Mouse (Mus musculus) bone marrow macrophage, adult 2 months (primary cell): ENCODE results near the gene Rbm4. TPM values are rescaled to one million over a fixed set of nuclear protein-coding genes. Genes with fewer than 3 reads are reported as not detected.

Experiments used
- H3K27ac ChIP-seq: 2 replicates; pipeline ENCODE4 v1.5.1; 2012; ENCODE audit warnings: low read depth, low read length; ENCODE audit not compliant: insufficient read depth
- H3K4me1 ChIP-seq: 2 replicates; pipeline ENCODE4 v1.6.1; 2012; ENCODE audit warnings: low read length; ENCODE audit not compliant: control insufficient read depth, insufficient read depth
- H3K4me3 ChIP-seq: 2 replicates; pipeline ENCODE4 v1.5.1; 2012; ENCODE audit warnings: mild to moderate bottlenecking, low read length, moderate library complexity; ENCODE audit not compliant: insufficient read depth
- CTCF ChIP-seq: IDR thresholded peaks from 2 replicates; pipeline ENCODE4 v1.5.1; 2012; ENCODE audit warnings: low read depth, mild to moderate bottlenecking, low read length, moderate library complexity
- POLR2A ChIP-seq: IDR thresholded peaks from 2 replicates; pipeline ENCODE4 v1.6.1; 2012; ENCODE audit warnings: mild to moderate bottlenecking, low read depth, low read length, borderline replicate concordance
- polyA plus RNA-seq: library from polyadenylated mRNA; stranded (reverse); fragments of >200 nt; gene quantifications from 2 replicates; pipeline ENCODE4 v1.2.4, GENCODE M21; 2012; ENCODE audit not compliant: missing spikeins, insufficient read depth, insufficient read length

Gene Rbm4
- polyA plus RNA-seq: 18.5 and 18.6 TPM in 2 replicates

GRCm38 (mm10) chr19:4793831-4794422, at the start of gene Rbm4:
TSS of gene Rbm4 (minus strand) at chr19:4793901.
- Histone ChIP-seq H3K4me3 (peak within 1 kb of the TSS; percentile 89), H3K4me1 (peaks cover 11% of the 10 kb centered on the region), H3K27ac (peak within 1 kb of the TSS; percentile 45)
- TF ChIP-seq POLR2A (no peak), CTCF (no peak)

GRCm38 (mm10) chr19:4842611-4843010, 48.9 kb upstream of the Rbm4 start:
- no peak overlapping the region for H3K4me3 ChIP-seq
- TF ChIP-seq CTCF: no peak
- TF ChIP-seq POLR2A: no peak
- H3K4me1 ChIP-seq: peaks cover 10% of the 10 kb centered on the region
- no peak overlapping the region for H3K27ac ChIP-seq

GRCm38 (mm10) chr19:4840848-4841247, 47.1 kb upstream of the Rbm4 start:
- TF ChIP-seq CTCF (no peak), POLR2A (no peak)
- no peak overlapping the region for H3K27ac ChIP-seq
- no peak overlapping the region for H3K4me3 ChIP-seq
- peaks cover 15% of the 10 kb centered on the region for H3K4me1 ChIP-seq

GRCm38 (mm10) chr19:4839149-4839548, 45.4 kb upstream of the Rbm4 start, which contains the start of the genes Ccs and Ccdc87:
TSS of gene Ccs (minus strand) at chr19:4839332.
TSS of gene Ccdc87 (plus strand) at chr19:4839366.
- H3K4me1 ChIP-seq: peaks cover 15% of the 10 kb centered on the region
- no peak within 1 kb of the TSS for H3K27ac ChIP-seq
- TF ChIP-seq CTCF: no peak
- no peak for TF ChIP-seq POLR2A
- peak within 1 kb of the TSS; percentile 67 for H3K4me3 ChIP-seq

GRCm38 (mm10) chr19:4838526-4839140, 44.9 kb upstream of the Rbm4 start:
- no peak overlapping the region for H3K27ac ChIP-seq
- H3K4me3 ChIP-seq: peak overlapping the region; percentile 67
- peaks cover 15% of the 10 kb centered on the region for H3K4me1 ChIP-seq
- no peak for TF ChIP-seq CTCF
- TF ChIP-seq POLR2A: no peak

- TF ChIP-seq POLR2A: no peak
- no peak for TF ChIP-seq CTCF
- no peak overlapping the region for H3K27ac ChIP-seq
- H3K4me1 ChIP-seq: peaks cover 15% of the 10 kb centered on the region
- H3K4me3 ChIP-seq: no peak overlapping the region
Measured at GRCm38 (mm10) chr19:4837049-4837448, 43.3 kb upstream of the Rbm4 start.

- H3K4me3 ChIP-seq: no peak overlapping the region
- peaks cover 15% of the 10 kb centered on the region for H3K4me1 ChIP-seq
- TF ChIP-seq POLR2A: no peak
- no peak for TF ChIP-seq CTCF
- no peak overlapping the region for H3K27ac ChIP-seq
Measured at GRCm38 (mm10) chr19:4836096-4836495, 42.4 kb upstream of the Rbm4 start.

- TF ChIP-seq CTCF: no peak
- TF ChIP-seq POLR2A: no peak
- H3K4me3 ChIP-seq: no peak overlapping the region
- no peak overlapping the region for H3K27ac ChIP-seq
- peaks cover 12% of the 10 kb centered on the region for H3K4me1 ChIP-seq
Measured at GRCm38 (mm10) chr19:4833977-4834376, 40.3 kb upstream of the Rbm4 start.

GRCm38 (mm10) chr19:4829156-4829555, 35.5 kb upstream of the Rbm4 start:
- no peak overlapping the region for H3K27ac ChIP-seq
- no peak for TF ChIP-seq POLR2A
- no peak for TF ChIP-seq CTCF
- H3K4me3 ChIP-seq: no peak overlapping the region
- H3K4me1 ChIP-seq: no peaks in the 10 kb centered on the region

GRCm38 (mm10) chr19:4828444-4829114, 34.9 kb upstream of the Rbm4 start:
- Histone ChIP-seq H3K4me3 (no peak overlapping the region), H3K27ac (no peak overlapping the region), H3K4me1 (no peaks in the 10 kb centered on the region)
- TF ChIP-seq CTCF (no peak), POLR2A (no peak)

GRCm38 (mm10) chr19:4820678-4821303, 27.1 kb upstream of the Rbm4 start:
- no peak overlapping the region for H3K27ac ChIP-seq
- no peak overlapping the region for H3K4me3 ChIP-seq
- H3K4me1 ChIP-seq: no peaks in the 10 kb centered on the region
- TF ChIP-seq POLR2A (no peak), CTCF (no peak)
